Mouse (Mus musculus) heart, adult 2 months (tissue): ENCODE measurements at regions not wholly inside any gene's neighbourhood (a gene's known extent, or its start where the extent isn't known, plus 50 kb on each side); places are given as distances from the start of the nearest gene placed in this dataset.

Source experiments
- DNase-seq, 2 experiments: peaks; one replicate each; pipeline ENCODE4 v3.0.0; 2021
- H3K27ac ChIP-seq: fragments of 200-600 bp; 2 replicates; pipeline ENCODE4 v1.8.1; 2022
- H3K27me3 ChIP-seq: fragments of 200-500 bp; 2 replicates; pipeline ENCODE4 v1.6.1; 2012; ENCODE audit warnings: mild to moderate bottlenecking, low read length, inconsistent platforms, mixed read lengths; ENCODE audit not compliant: control insufficient read depth, insufficient read depth
- H3K36me3 ChIP-seq: fragments of 200-500 bp; 2 replicates; pipeline ENCODE4 v1.6.1; 2012; ENCODE audit warnings: low read length, inconsistent platforms; ENCODE audit not compliant: control insufficient read depth, insufficient read depth
- H3K4me1 ChIP-seq: fragments of 200-500 bp; 2 replicates; pipeline ENCODE4 v1.6.1; 2011; ENCODE audit warnings: low read length; ENCODE audit not compliant: control insufficient read depth, insufficient read depth
- H3K4me3 ChIP-seq: fragments of 200-600 bp; 2 replicates; pipeline ENCODE4 v1.8.1; 2022
- H3K79me2 ChIP-seq: fragments of 200-500 bp; replicated peaks from 2 replicates; pipeline ENCODE4 v1.6.1; 2012; ENCODE audit warnings: mild to moderate bottlenecking, inconsistent platforms, low read length, moderate library complexity, mixed read lengths; ENCODE audit not compliant: control insufficient read depth, insufficient read depth
- H3K9ac ChIP-seq: fragments of 200-500 bp; 2 replicates; pipeline ENCODE4 v1.6.1; 2012; ENCODE audit warnings: low read depth, mild to moderate bottlenecking, control low read depth, inconsistent platforms, low read length, mixed read lengths
- CTCF ChIP-seq: fragments of 200-600 bp; IDR thresholded peaks from 2 replicates; pipeline ENCODE4 v1.8.1; 2022; ENCODE audit warnings: antibody characterized with exemption, mild to moderate bottlenecking, moderate library complexity
- EP300 ChIP-seq: fragments of 200-500 bp; IDR thresholded peaks from 2 replicates; pipeline ENCODE4 v1.6.1; 2011; ENCODE audit warnings: low read depth, low read length, control low read depth; ENCODE audit not compliant: insufficient read depth
- POLR2A ChIP-seq: fragments of 200-500 bp; IDR thresholded peaks from 2 replicates; pipeline ENCODE4 v1.6.1; 2011; ENCODE audit warnings: mild to moderate bottlenecking, low read depth, low read length, control low read depth; ENCODE audit not compliant: insufficient read depth
- WGBS: fragments of 180-500 bp; shearing (Covaris S2); methylation state at CpG from one replicate; pipeline ENCODE4 v1.1.7; 2018; 5-methylcytosine and 5-hydroxymethylcytosine counted together
- intact Hi-C: fragments of 180-260 bp; cut with DNase I; formaldehyde crosslinking; loops from one replicate; pipeline ENCODE4 v1.15.1; 2025

GRCm38 (mm10) chr11:109067733-109068132 is 76.4 kb downstream of the E030025P04Rik start:
- Histone ChIP-seq H3K4me3 (no peak overlapping the region), H3K79me2 (no peaks in the 10 kb centered on the region), H3K27ac (no peak overlapping the region), H3K27me3 (no peaks in the 10 kb centered on the region), H3K36me3 (no peaks in the 10 kb centered on the region), H3K4me1 (no peaks in the 10 kb centered on the region), H3K9ac (no peak overlapping the region)
- no peak for TF ChIP-seq CTCF
- WGBS: 63% methylated on average over 7 of the region's 7 CpGs
- intact Hi-C loops: no loop called here
- DNase-seq: no peak

- WGBS: 71% methylated on average over 4 of the region's 4 CpGs
- Histone ChIP-seq H3K27me3 (no peaks in the 10 kb centered on the region), H3K4me3 (no peak overlapping the region), H3K9ac (no peak overlapping the region), H3K27ac (no peak overlapping the region), H3K36me3 (no peaks in the 10 kb centered on the region), H3K79me2 (no peaks in the 10 kb centered on the region), H3K4me1 (no peaks in the 10 kb centered on the region)
- no peak for DNase-seq
- intact Hi-C loops: no loop called here
- no peak for TF ChIP-seq EP300
- no peak for TF ChIP-seq POLR2A
- TF ChIP-seq CTCF: no peak
Observed at GRCm38 (mm10) chr11:109061971-109062370, 82.2 kb downstream of the E030025P04Rik start.

GRCm38 (mm10) chr11:109060527-109060908 is 83.7 kb downstream of the E030025P04Rik start:
- WGBS: 69% methylated on average over 3 of the region's 3 CpGs
- no peaks in the 10 kb centered on the region for H3K36me3 ChIP-seq
- DNase-seq: peak; percentile 32 to 40

GRCm38 (mm10) chr11:109059863-109060526 is 84.2 kb downstream of the E030025P04Rik start:
- Histone ChIP-seq H3K36me3 (no peaks in the 10 kb centered on the region), H3K27me3 (no peaks in the 10 kb centered on the region), H3K79me2 (no peaks in the 10 kb centered on the region), H3K4me3 (no peak overlapping the region), H3K27ac (no peak overlapping the region), H3K4me1 (no peaks in the 10 kb centered on the region), H3K9ac (no peak overlapping the region)
- DNase-seq: no peak
- intact Hi-C loops: no loop called here
- 81% methylated on average over 12 of the region's 12 CpGs for WGBS
- TF ChIP-seq POLR2A (no peak), CTCF (no peak), EP300 (no peak)

More at GRCm38 (mm10) chr11:109060527-109060908, 83.7 kb downstream of the E030025P04Rik start:
- no peak overlapping the region for H3K9ac ChIP-seq
- intact Hi-C loops: no loop called here
- TF ChIP-seq CTCF: no peak
- TF ChIP-seq POLR2A: no peak
- TF ChIP-seq EP300: no peak
- no peaks in the 10 kb centered on the region for H3K79me2 ChIP-seq
- H3K4me3 ChIP-seq: no peak overlapping the region
- H3K27ac ChIP-seq: no peak overlapping the region
- no peaks in the 10 kb centered on the region for H3K4me1 ChIP-seq
- H3K27me3 ChIP-seq: no peaks in the 10 kb centered on the region

- H3K27ac ChIP-seq: no peak overlapping the region
- H3K36me3 ChIP-seq: no peaks in the 10 kb centered on the region
- intact Hi-C loops: no loop called here
- H3K79me2 ChIP-seq: no peaks in the 10 kb centered on the region
- no peaks in the 10 kb centered on the region for H3K27me3 ChIP-seq
- no peak overlapping the region for H3K9ac ChIP-seq
- TF ChIP-seq POLR2A (no peak), EP300 (no peak), CTCF (no peak)
- no peaks in the 10 kb centered on the region for H3K4me1 ChIP-seq
- no peak overlapping the region for H3K4me3 ChIP-seq
- no peak for DNase-seq
Observed at GRCm38 (mm10) chr11:109058021-109058420, 86.1 kb downstream of the E030025P04Rik start.

GRCm38 (mm10) chr11:109048257-109049101 is 95.7 kb downstream of the E030025P04Rik start:
- TF ChIP-seq POLR2A: no peak
- TF ChIP-seq CTCF: no peak
- no peak for TF ChIP-seq EP300
- Histone ChIP-seq H3K27ac (no peak overlapping the region), H3K36me3 (no peaks in the 10 kb centered on the region), H3K27me3 (no peaks in the 10 kb centered on the region), H3K9ac (no peak overlapping the region), H3K79me2 (no peaks in the 10 kb centered on the region), H3K4me1 (no peaks in the 10 kb centered on the region), H3K4me3 (no peak overlapping the region)
- no peak for DNase-seq
- intact Hi-C loops: no loop called here
- WGBS: 63% methylated on average over 10 of the region's 10 CpGs
